Mouse (Mus musculus) mesoderm, embryonic 11.5 days (tissue): ENCODE data around the gene Kat2b.
"Not testable (repeated sequence)": the region's sequence is repeated elsewhere in the genome, so short reads cannot be mapped to it uniquely, and the experiment has no call there.

Experiments used
- DNase-seq: peaks from one replicate; pipeline ENCODE4 v3.0.0-alpha.2; 2012; ENCODE audit warnings: low read depth, low spot score

Gene Kat2b

DNA sequence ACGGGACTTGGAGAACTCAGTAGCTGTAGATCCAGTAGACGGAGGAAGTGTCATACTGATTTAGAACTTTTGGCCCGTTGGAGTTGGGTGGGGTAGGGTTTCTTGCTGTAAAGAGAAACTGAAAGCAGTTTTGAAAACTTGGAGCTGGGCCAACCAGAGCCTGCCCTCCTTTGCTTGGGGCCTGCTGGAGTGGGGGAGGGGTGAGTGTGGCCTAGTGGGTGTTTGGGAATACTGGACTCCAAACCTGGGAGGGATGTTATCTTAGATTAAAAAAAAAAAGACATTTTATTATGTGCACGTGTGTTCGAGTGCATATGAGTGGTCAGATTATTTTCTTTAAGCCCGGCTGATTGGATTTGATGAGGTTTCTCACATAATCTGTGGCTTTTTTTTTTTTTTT lies 3.2 kb downstream of the Kat2b start:
- no peak for DNase-seq

DNA sequence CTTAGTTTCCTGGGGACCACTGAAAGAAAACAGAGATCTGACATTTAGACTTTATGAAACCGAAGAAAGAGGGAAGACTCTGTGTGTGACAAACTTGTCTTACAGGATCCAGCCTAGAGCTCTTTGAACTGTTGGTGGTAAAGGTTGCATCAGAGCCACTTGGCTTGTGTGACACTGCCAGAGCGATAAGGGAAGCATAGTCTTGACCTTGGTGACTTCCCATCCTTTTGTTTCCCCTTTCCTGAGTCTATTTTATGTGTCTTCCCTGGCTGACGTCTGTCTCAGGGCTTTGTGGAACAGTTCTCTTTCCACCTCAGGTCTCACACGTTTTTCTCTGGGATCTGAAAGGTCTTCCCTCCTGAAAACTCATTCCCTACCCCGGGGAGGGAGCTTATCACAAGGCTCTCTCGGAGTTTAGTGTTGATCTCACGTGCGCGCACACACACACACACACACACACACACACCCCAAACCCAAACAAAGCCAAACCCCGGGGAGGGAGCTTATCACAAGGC lies 3.8 kb downstream of the Kat2b start:
- no peak for DNase-seq

GRCm38 (mm10) chr17:53570932-53571331 lies 4.3 kb downstream of the Kat2b start:
- DNase-seq, result not testable (repeated sequence)

GRCm38 (mm10) chr17:53573019-53573556 lies 6.4 kb downstream of the Kat2b start:
- DNase-seq, result no peak

GRCm38 (mm10) chr17:53577151-53577550 lies 10.5 kb downstream of the Kat2b start:
- no peak for DNase-seq

- DNase-seq, result no peak
Observed at GRCm38 (mm10) chr17:53577754-53578153, 11.1 kb downstream of the Kat2b start.

DNA sequence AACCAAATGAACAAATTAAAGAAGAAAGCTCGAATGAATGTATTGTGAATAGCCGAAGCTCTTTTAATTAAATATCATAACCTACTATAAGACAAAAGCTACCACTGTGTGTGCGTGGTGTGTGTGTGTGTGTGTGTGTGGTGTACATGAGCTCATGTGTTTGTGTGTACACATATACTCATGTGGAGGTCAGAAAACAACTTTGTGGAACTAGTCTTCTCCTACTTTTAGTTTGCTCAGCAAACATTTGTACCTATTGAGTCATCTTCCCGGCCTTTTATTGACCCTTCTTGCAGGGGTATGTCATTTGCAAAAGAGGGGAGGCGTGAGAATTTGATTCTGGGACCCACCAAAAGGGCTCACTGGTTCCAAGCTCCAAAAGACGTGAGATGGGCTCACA lies 11.6 kb downstream of the Kat2b start:
- no peak for DNase-seq

- no peak for DNase-seq
Observed at GRCm38 (mm10) chr17:53578776-53579175, 12.1 kb downstream of the Kat2b start.

GRCm38 (mm10) chr17:53579612-53580011 lies 13.0 kb downstream of the Kat2b start:
- no peak for DNase-seq

- no peak for DNase-seq
Observed at GRCm38 (mm10) chr17:53580237-53580636, 13.6 kb downstream of the Kat2b start.

- DNase-seq, result no peak
Observed at GRCm38 (mm10) chr17:53582026-53582585, 15.4 kb downstream of the Kat2b start.

DNA sequence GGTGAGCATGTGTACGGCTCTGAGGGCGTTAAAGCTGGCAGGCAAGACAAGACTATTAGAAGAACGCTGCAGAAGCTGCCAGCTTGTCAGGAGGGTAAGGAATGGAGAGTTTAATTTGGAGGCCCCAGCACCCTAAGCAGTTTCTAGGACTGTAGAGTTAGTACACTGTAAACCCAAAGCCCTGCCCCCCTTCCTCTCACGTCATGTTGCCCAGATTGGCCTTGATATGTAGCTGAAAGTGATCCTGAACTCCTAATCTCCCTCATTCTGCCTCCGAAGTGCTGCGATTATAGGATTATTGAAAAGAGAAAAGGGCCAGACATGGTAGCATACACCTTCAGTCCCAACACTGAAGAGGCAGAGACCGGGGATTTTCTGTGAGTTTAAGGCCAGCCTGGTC lies 16.1 kb downstream of the Kat2b start:
- no peak for DNase-seq

- DNase-seq, result no peak
Observed at GRCm38 (mm10) chr17:53583846-53584579, 17.4 kb downstream of the Kat2b start.

DNA sequence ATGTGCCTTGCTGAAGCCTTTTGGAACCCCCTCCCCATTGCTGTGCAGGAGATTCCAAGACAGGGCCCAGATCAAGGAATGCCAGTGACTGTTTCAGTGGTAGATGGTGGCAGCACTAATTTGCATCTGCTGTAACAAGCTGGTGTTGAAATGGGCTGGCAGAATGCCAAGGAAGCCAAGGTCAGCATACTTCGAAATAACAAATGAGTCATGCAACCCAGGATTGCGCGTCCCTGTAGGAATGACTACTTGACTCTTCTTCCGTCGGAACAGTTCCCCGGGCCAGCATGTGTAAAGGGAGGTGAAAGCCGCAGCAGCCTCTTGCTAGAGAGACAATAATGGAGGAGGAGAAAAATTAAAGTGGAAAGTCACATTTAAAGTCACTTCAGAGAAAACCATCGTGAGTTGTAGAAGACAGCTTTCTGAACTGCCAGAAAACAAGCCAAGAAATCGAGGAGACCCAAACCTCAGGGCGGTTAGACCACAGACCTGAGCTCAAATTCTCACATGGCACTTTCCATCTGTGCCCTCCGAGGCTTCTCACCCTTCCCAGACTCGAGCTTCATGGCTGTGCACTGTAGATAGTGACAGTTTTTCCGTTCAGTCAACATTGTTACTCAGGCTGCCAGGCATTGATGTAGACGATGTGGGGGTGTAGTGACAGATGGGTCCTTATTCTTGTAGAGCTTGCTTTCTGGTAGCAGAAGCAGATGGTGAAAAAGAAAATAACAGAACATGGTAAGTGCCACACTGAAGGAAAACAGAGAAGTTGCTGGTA lies 20.6 kb downstream of the Kat2b start:
- DNase-seq, result peak; percentile 63

DNA sequence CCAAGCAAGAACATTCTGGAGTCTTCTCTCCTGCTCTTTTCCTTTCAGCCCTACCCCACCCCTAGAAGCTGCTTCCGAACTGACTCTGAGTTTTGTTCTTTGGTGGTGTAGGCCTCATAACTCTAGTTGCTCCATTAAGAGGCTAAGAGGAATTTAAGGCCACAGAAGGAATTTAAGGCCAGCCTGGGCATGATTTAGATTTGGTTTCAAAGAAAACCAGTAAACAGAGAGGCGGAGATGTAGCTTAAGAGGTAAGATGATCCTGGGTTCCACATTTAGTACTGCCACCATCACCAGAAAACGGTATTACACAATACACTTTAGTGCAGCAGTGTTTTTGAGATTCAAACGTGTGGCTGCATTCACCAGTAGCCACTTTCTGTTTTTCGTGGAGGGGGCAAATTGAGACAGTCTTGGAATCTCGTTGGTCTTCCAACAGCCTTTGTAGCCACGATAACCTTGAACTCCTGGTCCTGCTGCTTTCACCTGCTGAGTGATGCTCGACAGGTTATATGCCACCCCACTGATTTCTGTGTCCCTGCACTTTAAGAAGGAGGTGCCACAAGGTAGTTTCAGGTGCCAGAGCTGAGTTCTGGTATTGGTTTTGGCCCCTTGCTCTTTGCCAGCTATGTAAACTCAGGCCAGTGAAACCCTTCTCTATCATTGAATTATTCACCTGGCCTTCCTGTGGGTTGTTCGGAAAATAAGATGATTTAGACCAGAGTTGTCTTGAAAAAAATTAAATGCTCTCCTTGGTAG lies 21.6 kb downstream of the Kat2b start:
- DNase-seq, result no peak

- DNase-seq, result no peak
Observed at GRCm38 (mm10) chr17:53590110-53590509, 23.4 kb downstream of the Kat2b start.

GRCm38 (mm10) chr17:53591910-53592309 lies 25.2 kb downstream of the Kat2b start:
- DNase-seq, result no peak

GRCm38 (mm10) chr17:53594590-53594989 lies 27.9 kb downstream of the Kat2b start:
- no peak for DNase-seq

DNA sequence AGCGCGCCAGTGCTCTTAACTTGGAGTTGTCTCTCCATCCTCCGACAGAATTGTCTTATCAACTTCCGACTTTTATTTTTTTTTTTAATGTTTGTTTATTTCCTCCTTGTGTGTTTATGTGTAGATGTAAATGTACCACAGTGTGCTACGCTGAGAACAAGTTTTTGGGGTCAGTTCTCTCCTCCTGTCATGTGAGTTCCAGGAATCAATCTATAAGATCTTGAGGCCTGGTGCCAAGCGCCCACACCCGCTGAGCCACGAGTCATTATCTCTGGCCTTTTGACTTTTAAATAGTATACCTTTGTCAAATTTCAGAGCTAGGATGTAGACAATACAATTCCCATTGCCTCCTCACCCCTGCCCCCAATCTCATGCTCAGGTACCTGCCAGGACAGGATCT lies 28.9 kb downstream of the Kat2b start:
- no peak for DNase-seq

DNA sequence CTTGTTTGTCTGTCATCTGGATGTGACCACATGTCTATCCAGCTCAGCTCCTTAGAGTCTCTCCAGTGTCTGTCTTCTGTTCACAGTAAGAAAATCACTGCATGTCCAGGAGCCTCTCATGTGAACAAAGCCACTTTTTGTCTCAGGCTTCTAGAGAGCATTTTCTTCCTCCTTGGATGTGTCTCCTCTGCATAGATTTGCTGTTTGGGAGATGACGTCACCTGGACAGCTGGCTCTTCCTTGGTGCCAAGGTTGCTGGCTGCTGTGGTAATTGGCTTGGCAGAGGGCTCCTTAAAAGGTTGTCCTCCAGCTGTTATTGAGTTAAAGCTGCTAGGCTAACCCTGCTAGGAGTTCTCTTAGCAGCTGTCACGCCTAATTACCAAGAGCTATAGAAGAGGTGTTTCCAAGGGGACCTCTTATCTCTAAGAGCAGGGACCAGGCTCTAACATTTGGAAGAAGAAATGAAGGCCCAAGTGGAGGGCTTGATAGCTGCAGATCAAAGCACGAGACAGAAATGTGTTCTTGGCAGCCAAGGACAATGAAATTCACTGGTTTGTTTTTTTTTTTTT lies 29.7 kb downstream of the Kat2b start:
- peak; percentile 23 for DNase-seq
